Mouse (Mus musculus) granulocyte monocyte progenitor cell, adult 5-6 weeks (primary cell): ENCODE measurements at regions not wholly inside any gene's neighbourhood (a gene's known extent, or its start where the extent isn't known, plus 50 kb on each side); places are given as distances from the start of the nearest gene placed in this dataset.
"Not testable (repeated sequence)": the region's sequence is repeated elsewhere in the genome, so short reads cannot be mapped to it uniquely, and the experiment has no call there.

Source experiments
- ATAC-seq: replicated peaks from 2 replicates; pipeline ENCODE4 v1.8.0; 2016; ENCODE audit warnings: mild to moderate bottlenecking, moderate TSS enrichment, inconsistent platforms; ENCODE audit not compliant: poor library complexity, severe bottlenecking

GRCm38 (mm10) chr15:26953818-26954385 lies 58.5 kb upstream of the Fbxl7 start:
- no peak for ATAC-seq

- ATAC-seq: no peak
Observed at GRCm38 (mm10) chr15:26958980-26959379, 63.6 kb upstream of the Fbxl7 start.

- ATAC-seq: no peak
Observed at GRCm38 (mm10) chr15:26968392-26969025, 73.1 kb upstream of the Fbxl7 start.

GRCm38 (mm10) chr15:26970770-26971169 lies 75.4 kb upstream of the Fbxl7 start:
- ATAC-seq: no peak

- ATAC-seq: no peak
Observed at GRCm38 (mm10) chr15:26993054-26993453, 97.7 kb upstream of the Fbxl7 start.

- ATAC-seq: no peak
Observed at GRCm38 (mm10) chr15:27009069-27009468, 113.7 kb upstream of the Fbxl7 start.

GRCm38 (mm10) chr15:27013906-27014658 lies 118.7 kb upstream of the Fbxl7 start:
- ATAC-seq: no peak

- ATAC-seq: no peak
Observed at GRCm38 (mm10) chr15:27014659-27014974, 119.2 kb upstream of the Fbxl7 start.

- no peak for ATAC-seq
Observed at GRCm38 (mm10) chr15:27020471-27020870, 125.1 kb upstream of the Fbxl7 start.

GRCm38 (mm10) chr15:27033261-27033660 lies 137.9 kb upstream of the Fbxl7 start:
- no peak for ATAC-seq

- ATAC-seq: no peak
Observed at GRCm38 (mm10) chr15:27043788-27044187, 148.4 kb upstream of the Fbxl7 start.

GRCm38 (mm10) chr15:27050673-27051072 lies 155.3 kb upstream of the Fbxl7 start:
- no peak for ATAC-seq

- ATAC-seq: no peak
Observed at GRCm38 (mm10) chr15:27063456-27063855, 168.1 kb upstream of the Fbxl7 start.

GRCm38 (mm10) chr15:27063971-27064370 lies 168.6 kb upstream of the Fbxl7 start:
- ATAC-seq: no peak

GRCm38 (mm10) chr15:27067691-27068090 lies 172.3 kb upstream of the Fbxl7 start:
- ATAC-seq: no peak

GRCm38 (mm10) chr15:27077926-27078325 lies 182.5 kb upstream of the Fbxl7 start:
- ATAC-seq: no peak

- no peak for ATAC-seq
Observed at GRCm38 (mm10) chr15:27082826-27083225, 187.4 kb upstream of the Fbxl7 start.

- ATAC-seq: no peak
Observed at GRCm38 (mm10) chr15:27083596-27083995, 188.2 kb upstream of the Fbxl7 start.

- ATAC-seq: no peak
Observed at GRCm38 (mm10) chr15:27089155-27089554, 193.8 kb upstream of the Fbxl7 start.

- no peak for ATAC-seq
Observed at GRCm38 (mm10) chr15:27094102-27094501, 198.7 kb upstream of the Fbxl7 start.

- no peak for ATAC-seq
Observed at GRCm38 (mm10) chr15:27095231-27095630, 199.9 kb upstream of the Fbxl7 start.

- ATAC-seq: not testable (repeated sequence)
Observed at GRCm38 (mm10) chr15:27101610-27102009, 206.2 kb upstream of the Fbxl7 start.
